Mouse (Mus musculus): ENCODE data around the gene Manba. TPM values are rescaled to one million over a fixed set of nuclear protein-coding genes. Genes with fewer than 3 reads are reported as not detected.

The Manba gene
- polyA plus RNA-seq, 1 experiment from 2014 or later, result 7.2 TPM

DNA sequence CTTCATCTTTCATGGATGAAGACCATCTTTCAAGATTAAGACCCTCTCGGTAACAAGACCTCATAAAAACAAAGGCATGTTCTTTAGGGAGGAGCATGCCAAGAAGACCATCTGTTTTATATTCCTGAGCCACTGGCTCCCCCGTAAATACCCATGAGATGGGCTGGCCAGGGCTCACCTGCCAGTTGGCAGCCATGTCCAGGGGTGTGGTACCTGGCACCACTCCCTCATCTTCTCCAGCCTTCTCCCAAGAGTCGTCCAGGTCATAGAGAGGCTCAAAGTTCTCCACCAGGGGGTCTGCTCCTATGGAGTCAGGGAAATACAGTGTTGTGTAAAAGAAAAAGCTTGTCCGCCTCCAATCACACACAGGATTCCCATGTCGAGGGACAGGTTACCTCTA, 106.0 kb downstream of the Manba start:
- Histone ChIP-seq H3K4me1 (ENCODE audit: control insufficient read depth, low read depth, low read length) (peaks cover 5% of the 10 kb centered on the region), H3K36me3 (ENCODE audit: control insufficient read depth, insufficient read depth) (peaks cover 12% of the 10 kb centered on the region), H3K4me2 (ENCODE audit: low read depth, low read length) (no peak overlapping the region), H3K27me3 (ENCODE audit: control insufficient read depth, insufficient read depth, low read depth, low read length) (no peaks in the 10 kb centered on the region), H3K9me3 (replicated peaks; ENCODE audit: control insufficient read depth, low read length) (no peaks in the 10 kb centered on the region), H3K27ac (ENCODE audit: low read length) (no peak overlapping the region), H3K9ac (ENCODE audit: low read depth, low read length) (no peak overlapping the region), H3K4me3 (ENCODE audit: low read depth, low read length) (no peak overlapping the region)
- ATAC-seq (ENCODE audit: low read depth), result no peak
- WGBS (ENCODE audit: insufficient replicate concordance), result 74% methylated on average over 5 of the region's 5 CpGs

DNA sequence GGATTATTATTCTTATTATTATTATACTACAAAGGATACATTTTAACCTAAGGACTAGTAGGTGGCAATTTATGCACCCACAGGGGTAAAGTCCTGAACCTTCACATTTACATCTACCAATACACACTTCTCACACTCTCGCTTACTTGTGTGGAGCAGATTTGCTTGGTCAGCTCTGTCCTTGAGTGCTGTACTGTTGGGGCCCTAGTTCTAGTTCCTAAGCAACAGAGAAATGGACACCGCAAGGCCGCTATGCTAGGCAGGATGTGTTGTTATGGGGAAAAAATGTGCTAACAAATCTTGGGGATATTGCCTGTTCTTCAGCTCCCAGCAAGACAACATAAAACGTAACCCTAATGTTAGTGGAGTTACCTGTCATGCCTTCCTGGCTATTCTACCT, 106.6 kb downstream of the Manba start:
- peaks cover 12% of the 10 kb centered on the region for H3K36me3 ChIP-seq (ENCODE audit: control insufficient read depth, insufficient read depth)
- H3K27me3 ChIP-seq (ENCODE audit: control insufficient read depth, insufficient read depth, low read depth, low read length), result no peaks in the 10 kb centered on the region
- H3K9ac ChIP-seq (ENCODE audit: low read depth, low read length), result no peak overlapping the region
- 84% methylated on average over 4 of the region's 4 CpGs for WGBS (ENCODE audit: insufficient replicate concordance)
- no peak overlapping the region for H3K4me2 ChIP-seq (ENCODE audit: low read depth, low read length)
- no peak overlapping the region for H3K27ac ChIP-seq (ENCODE audit: low read length)
- ATAC-seq (ENCODE audit: low read depth), result no peak
- no peaks in the 10 kb centered on the region for H3K9me3 ChIP-seq (replicated peaks; ENCODE audit: control insufficient read depth, low read length)
- H3K4me3 ChIP-seq (ENCODE audit: low read depth, low read length), result no peak overlapping the region
- H3K4me1 ChIP-seq (ENCODE audit: control insufficient read depth, low read depth, low read length), result peaks cover 3% of the 10 kb centered on the region; the same call in 1 of the 2 replicates

DNA sequence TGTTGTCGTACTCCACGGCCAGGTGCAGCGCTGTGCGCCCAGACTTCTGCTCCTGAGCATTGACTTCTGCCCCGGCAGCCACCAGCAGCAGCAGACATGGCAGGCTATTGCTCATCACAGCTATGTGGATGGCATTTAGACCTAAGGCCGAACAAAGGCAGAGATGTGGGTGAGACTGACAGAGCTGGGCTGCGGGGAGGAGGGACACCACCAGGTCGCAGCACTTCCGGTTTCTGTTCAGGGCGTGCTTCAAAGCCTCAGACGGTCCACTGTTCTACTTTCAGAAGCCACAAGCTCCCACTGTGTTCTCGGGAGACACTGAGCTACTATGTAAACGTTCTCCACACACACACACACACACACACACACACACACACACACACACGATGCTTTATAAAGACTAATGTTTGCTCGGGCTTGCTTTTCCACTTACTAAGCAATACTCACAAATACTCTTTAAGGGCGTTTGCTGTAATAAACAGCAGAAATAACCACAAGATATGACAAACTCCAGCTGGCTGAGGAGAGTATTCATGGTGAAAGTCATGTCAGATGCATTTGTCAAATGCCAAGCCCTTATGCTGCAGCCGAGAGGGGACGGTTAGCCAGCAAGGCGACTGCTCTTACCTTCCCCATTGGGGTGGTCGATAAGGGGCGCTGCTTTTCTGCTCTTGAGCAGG, 109.0 kb downstream of the Manba start:
- ATAC-seq (ENCODE audit: low read depth), result no peak
- H3K9ac ChIP-seq (ENCODE audit: low read depth, low read length), result no peak overlapping the region
- H3K27ac ChIP-seq (ENCODE audit: low read length), result no peak overlapping the region
- no peak overlapping the region for H3K4me2 ChIP-seq (ENCODE audit: low read depth, low read length)
- H3K4me1 ChIP-seq (ENCODE audit: control insufficient read depth, low read depth, low read length), result peaks cover 3% of the 10 kb centered on the region; the same call in 1 of the 2 replicates
- 63% methylated on average over 21 of the region's 21 CpGs for WGBS (ENCODE audit: insufficient replicate concordance)
- H3K9me3 ChIP-seq (replicated peaks; ENCODE audit: control insufficient read depth, low read length), result no peaks in the 10 kb centered on the region
- no peaks in the 10 kb centered on the region for H3K27me3 ChIP-seq (ENCODE audit: control insufficient read depth, insufficient read depth, low read depth, low read length)
- no peak overlapping the region for H3K4me3 ChIP-seq (ENCODE audit: low read depth, low read length)
- H3K36me3 ChIP-seq (ENCODE audit: control insufficient read depth, insufficient read depth), result peaks cover 12% of the 10 kb centered on the region

DNA sequence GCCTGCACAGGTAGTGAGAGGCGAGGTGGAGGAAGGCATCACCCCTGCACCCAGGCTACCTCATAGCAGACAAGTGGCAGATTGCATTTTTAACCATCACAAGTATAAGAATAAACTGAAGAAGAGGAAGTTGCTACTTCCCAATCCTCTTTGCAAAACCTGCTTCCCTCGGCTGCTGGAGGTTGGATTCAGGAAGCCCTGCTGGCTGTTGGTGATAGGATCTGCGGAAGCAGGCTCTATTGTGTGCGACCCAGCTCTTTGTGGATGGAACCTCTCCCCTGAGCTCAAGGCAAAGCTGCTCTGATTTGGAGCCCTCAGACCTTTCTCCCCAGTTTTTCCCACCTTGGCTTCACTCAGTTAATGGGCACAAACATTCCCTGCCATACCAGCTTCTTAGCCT, 111.6 kb downstream of the Manba start:
- Histone ChIP-seq H3K4me1 (ENCODE audit: control insufficient read depth, low read depth, low read length) (peaks cover 3% of the 10 kb centered on the region; the same call in 1 of the 2 replicates), H3K27ac (ENCODE audit: low read length) (no peak overlapping the region), H3K36me3 (ENCODE audit: control insufficient read depth, insufficient read depth) (peaks cover 11% of the 10 kb centered on the region), H3K9me3 (replicated peaks; ENCODE audit: control insufficient read depth, low read length) (no peaks in the 10 kb centered on the region), H3K4me3 (ENCODE audit: low read depth, low read length) (no peak overlapping the region), H3K4me2 (ENCODE audit: low read depth, low read length) (no peak overlapping the region), H3K27me3 (ENCODE audit: control insufficient read depth, insufficient read depth, low read depth, low read length) (no peaks in the 10 kb centered on the region), H3K9ac (ENCODE audit: low read depth, low read length) (no peak overlapping the region)
- ATAC-seq (ENCODE audit: low read depth), result 0 out of 2 replicates have a peak, but pooled peaks have one; percentile 17
- WGBS (ENCODE audit: insufficient replicate concordance), result 46% methylated on average over 4 of the region's 4 CpGs

DNA sequence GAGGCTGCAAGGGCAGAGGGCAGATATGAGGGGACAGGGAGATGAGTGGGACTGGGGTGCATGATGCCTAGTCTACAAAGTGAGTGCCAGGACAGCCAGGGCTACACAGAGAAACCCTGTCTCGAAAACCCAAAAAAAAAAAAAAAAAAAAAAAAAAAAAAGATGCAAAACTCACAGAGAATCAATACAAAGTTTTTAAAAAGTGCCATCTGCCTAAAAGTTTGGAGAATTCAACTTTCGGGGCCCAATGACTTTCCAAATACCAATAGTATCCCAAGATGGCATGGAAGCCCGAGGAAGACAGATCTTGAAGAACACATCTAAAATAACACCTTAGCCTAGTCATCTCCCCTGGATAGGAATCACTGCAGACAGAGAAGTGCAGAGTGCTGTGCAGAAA, 112.9 kb downstream of the Manba start:
- Histone ChIP-seq H3K27me3 (ENCODE audit: control insufficient read depth, insufficient read depth, low read depth, low read length) (no peaks in the 10 kb centered on the region), H3K9ac (ENCODE audit: low read depth, low read length) (no peak overlapping the region), H3K9me3 (replicated peaks; ENCODE audit: control insufficient read depth, low read length) (no peaks in the 10 kb centered on the region), H3K27ac (ENCODE audit: low read length) (no peak overlapping the region), H3K4me3 (ENCODE audit: low read depth, low read length) (no peak overlapping the region), H3K4me2 (ENCODE audit: low read depth, low read length) (no peak overlapping the region), H3K36me3 (ENCODE audit: control insufficient read depth, insufficient read depth) (peaks cover 5% of the 10 kb centered on the region; the same call in 1 of the 2 replicates), H3K4me1 (ENCODE audit: control insufficient read depth, low read depth, low read length) (peaks cover 4% of the 10 kb centered on the region)
- WGBS (ENCODE audit: insufficient replicate concordance), result 63% methylated on average over 3 of the region's 3 CpGs
- ATAC-seq (ENCODE audit: low read depth), result no peak

DNA sequence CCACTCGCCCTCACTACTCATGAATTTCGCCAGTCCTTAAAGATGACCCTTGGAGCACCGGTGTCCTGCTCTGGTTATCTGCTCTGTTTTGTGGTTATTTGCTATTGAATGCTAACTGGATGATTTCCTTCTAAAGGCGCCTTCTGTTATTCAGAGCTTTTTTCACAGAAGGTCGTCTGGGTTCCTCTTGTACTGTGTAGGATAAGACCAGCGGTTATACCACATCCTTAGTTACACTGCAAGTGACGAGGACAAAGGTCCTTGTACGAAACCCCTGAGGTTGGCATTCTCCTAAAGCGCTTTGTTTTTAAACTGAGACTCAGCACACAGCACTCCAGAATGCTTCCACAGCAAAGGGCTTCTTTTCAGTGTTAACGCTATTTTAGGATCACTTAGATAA, 117.3 kb downstream of the Manba start:
- no peak for ATAC-seq (ENCODE audit: low read depth)
- H3K36me3 ChIP-seq (ENCODE audit: control insufficient read depth, insufficient read depth), result peaks cover 5% of the 10 kb centered on the region; the same call in 1 of the 2 replicates
- no peak overlapping the region for H3K9ac ChIP-seq (ENCODE audit: low read depth, low read length)
- no peaks in the 10 kb centered on the region for H3K9me3 ChIP-seq (replicated peaks; ENCODE audit: control insufficient read depth, low read length)
- H3K27me3 ChIP-seq (ENCODE audit: control insufficient read depth, insufficient read depth, low read depth, low read length), result no peaks in the 10 kb centered on the region
- no peak overlapping the region for H3K4me2 ChIP-seq (ENCODE audit: low read depth, low read length)
- H3K4me3 ChIP-seq (ENCODE audit: low read depth, low read length), result no peak overlapping the region
- H3K4me1 ChIP-seq (ENCODE audit: control insufficient read depth, low read depth, low read length), result peaks cover 12% of the 10 kb centered on the region
- 43% methylated on average over 10 of the region's 10 CpGs for WGBS (ENCODE audit: insufficient replicate concordance)
- peak overlapping the region; percentile 26; the same call in 1 of the 2 replicates for H3K27ac ChIP-seq (ENCODE audit: low read length)

DNA sequence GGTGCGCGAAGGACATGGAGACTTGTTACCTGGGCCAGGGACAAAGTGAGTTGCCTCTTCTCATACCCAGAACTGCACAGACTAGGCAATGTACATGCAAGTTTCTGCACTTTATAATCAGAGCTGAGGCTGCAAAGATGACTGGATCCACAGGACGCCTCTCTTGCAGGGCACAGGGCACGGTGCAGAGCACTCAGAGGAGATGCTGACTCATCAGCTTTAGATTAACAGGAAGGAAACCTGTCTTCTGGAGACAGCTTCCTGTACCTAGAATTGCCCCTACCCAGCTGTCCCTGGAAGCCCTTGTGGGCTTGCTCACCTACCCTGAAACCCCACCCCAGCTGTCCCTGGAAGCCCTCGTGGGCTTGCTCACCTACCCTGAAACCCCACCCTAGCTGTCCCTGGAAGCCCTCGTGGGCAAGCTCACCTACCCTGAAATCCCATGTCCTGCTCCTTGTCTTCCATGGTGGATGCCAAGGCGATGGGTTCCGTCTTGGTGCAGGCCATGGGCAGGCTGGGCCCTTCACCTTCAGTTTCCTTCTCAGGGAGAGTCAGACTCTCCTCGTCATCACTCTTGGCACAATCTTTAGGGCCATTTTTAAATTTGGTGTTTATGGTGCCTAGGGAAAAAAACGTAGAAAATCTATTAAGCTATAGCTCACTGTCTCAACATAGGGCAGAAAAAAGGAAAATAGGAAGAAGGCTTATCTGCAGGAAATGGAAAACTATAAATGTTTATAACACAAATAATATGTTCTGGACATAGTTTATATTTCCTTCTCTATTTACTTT, 119.4 kb downstream of the Manba start:
- no peaks in the 10 kb centered on the region for H3K9me3 ChIP-seq (replicated peaks; ENCODE audit: control insufficient read depth, low read length)
- peak overlapping the region; percentile 39 for H3K27ac ChIP-seq (ENCODE audit: low read length)
- H3K36me3 ChIP-seq (ENCODE audit: control insufficient read depth, insufficient read depth), result peaks cover 5% of the 10 kb centered on the region; the same call in 1 of the 2 replicates
- no peak overlapping the region for H3K9ac ChIP-seq (ENCODE audit: low read depth, low read length)
- H3K4me1 ChIP-seq (ENCODE audit: control insufficient read depth, low read depth, low read length), result peaks cover 12% of the 10 kb centered on the region
- WGBS (ENCODE audit: insufficient replicate concordance), result 60% methylated on average over 10 of the region's 10 CpGs
- ATAC-seq (ENCODE audit: low read depth), result no peak; the same call in 1 of the 2 replicates
- no peak overlapping the region for H3K4me2 ChIP-seq (ENCODE audit: low read depth, low read length)
- H3K27me3 ChIP-seq (ENCODE audit: control insufficient read depth, insufficient read depth, low read depth, low read length), result no peaks in the 10 kb centered on the region
- H3K4me3 ChIP-seq (ENCODE audit: low read depth, low read length), result no peak overlapping the region

DNA sequence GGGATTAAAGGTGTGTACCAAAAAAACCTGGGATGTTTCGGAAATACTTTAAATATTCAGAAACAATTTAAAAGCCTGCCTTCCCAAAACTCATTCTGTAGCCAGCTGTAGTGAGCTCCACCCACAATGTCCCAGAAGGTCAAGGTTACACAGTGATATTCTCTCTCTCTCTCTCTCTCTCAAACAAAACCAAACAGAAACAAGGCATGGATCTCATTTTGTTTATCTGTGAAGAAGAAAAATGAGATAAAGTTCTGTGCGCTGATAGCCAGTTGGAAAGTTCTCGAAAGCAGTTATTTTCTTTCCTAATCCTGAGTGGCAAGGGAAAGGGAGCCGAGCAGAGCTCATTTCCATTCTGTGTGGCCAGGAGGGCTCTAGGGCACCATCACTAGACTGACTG, 120.1 kb downstream of the Manba start:
- Histone ChIP-seq H3K4me3 (ENCODE audit: low read depth, low read length) (no peak overlapping the region), H3K4me2 (ENCODE audit: low read depth, low read length) (no peak overlapping the region), H3K27me3 (ENCODE audit: control insufficient read depth, insufficient read depth, low read depth, low read length) (no peaks in the 10 kb centered on the region), H3K4me1 (ENCODE audit: control insufficient read depth, low read depth, low read length) (peaks cover 12% of the 10 kb centered on the region), H3K9me3 (replicated peaks; ENCODE audit: control insufficient read depth, low read length) (no peaks in the 10 kb centered on the region), H3K9ac (ENCODE audit: low read depth, low read length) (no peak overlapping the region), H3K27ac (ENCODE audit: low read length) (no peak overlapping the region), H3K36me3 (ENCODE audit: control insufficient read depth, insufficient read depth) (peaks cover 5% of the 10 kb centered on the region; the same call in 1 of the 2 replicates)
- ATAC-seq (ENCODE audit: low read depth), result no peak
- 43% methylated on average over 4 of the region's 4 CpGs for WGBS (ENCODE audit: insufficient replicate concordance)

DNA sequence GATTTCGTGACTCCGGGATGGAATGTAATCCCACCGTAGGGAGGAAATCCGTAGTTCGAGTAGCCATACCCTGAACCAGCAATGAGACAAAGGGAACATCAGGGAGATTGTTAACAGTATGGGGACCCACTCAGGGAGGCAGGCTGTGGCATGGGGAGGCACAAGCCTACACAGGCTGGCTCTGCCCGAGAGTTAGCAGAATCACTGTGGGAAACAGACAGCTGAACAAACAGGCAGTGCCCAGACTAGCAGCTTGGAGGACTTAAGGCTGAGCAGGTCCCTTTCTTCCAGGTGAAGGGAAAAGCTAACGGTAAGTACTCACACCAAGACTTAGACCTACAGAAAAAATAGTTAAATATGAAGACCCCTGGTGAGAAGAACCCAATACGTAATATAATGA, 121.2 kb downstream of the Manba start:
- no peaks in the 10 kb centered on the region for H3K27me3 ChIP-seq (ENCODE audit: control insufficient read depth, insufficient read depth, low read depth, low read length)
- H3K4me2 ChIP-seq (ENCODE audit: low read depth, low read length), result no peak overlapping the region
- H3K9ac ChIP-seq (ENCODE audit: low read depth, low read length), result no peak overlapping the region
- WGBS (ENCODE audit: insufficient replicate concordance), result 84% methylated on average over 8 of the region's 8 CpGs
- peaks cover 12% of the 10 kb centered on the region for H3K4me1 ChIP-seq (ENCODE audit: control insufficient read depth, low read depth, low read length)
- ATAC-seq (ENCODE audit: low read depth), result no peak
- 0 out of 2 replicates have a peak, but pooled peaks cover 2% of the 10 kb centered on the region for H3K36me3 ChIP-seq (ENCODE audit: control insufficient read depth, insufficient read depth)
- H3K9me3 ChIP-seq (replicated peaks; ENCODE audit: control insufficient read depth, low read length), result no peaks in the 10 kb centered on the region
- no peak overlapping the region for H3K4me3 ChIP-seq (ENCODE audit: low read depth, low read length)
- H3K27ac ChIP-seq (ENCODE audit: low read length), result no peak overlapping the region

All from liver, embryonic 16.5 days (tissue).